Mouse (Mus musculus) adrenal gland, postnatal 14 days (tissue): ENCODE measurements around the gene Galnt16. TPM values are rescaled to one million over a fixed set of nuclear protein-coding genes. Genes with fewer than 3 reads are reported as not detected.
A peak's percentile ranks its signal among the peaks of the same experiment; 100 is the strongest.

Experiments
- DNase-seq: peaks from one replicate; pipeline ENCODE4 v3.0.0; 2021; ENCODE audit warnings: mixed read lengths
- total RNA-seq: library from RNA; stranded (reverse); gene quantifications from 2 replicates; pipeline ENCODE4 v1.2.3, GENCODE M21; 2021

Galnt16 gene
- total RNA-seq, 1 experiment from 2014 or later: 11.3 TPM

- DNase-seq: no peak
These were observed 12.6 kb downstream of the Galnt16 start for GRCm38 (mm10) chr12:80530630-80531029.

- DNase-seq: no peak
These were observed 13.5 kb downstream of the Galnt16 start for GRCm38 (mm10) chr12:80531585-80531984.

GRCm38 (mm10) chr12:80533876-80534275 lies 15.8 kb downstream of the Galnt16 start:
- peak; percentile 61 for DNase-seq

GRCm38 (mm10) chr12:80537313-80537712 lies 19.2 kb downstream of the Galnt16 start:
- no peak for DNase-seq

GRCm38 (mm10) chr12:80538311-80538710 lies 20.2 kb downstream of the Galnt16 start:
- no peak for DNase-seq

GRCm38 (mm10) chr12:80545310-80545709 lies 27.2 kb downstream of the Galnt16 start:
- DNase-seq: no peak

- peak; percentile 82 for DNase-seq
These were observed 31.6 kb downstream of the Galnt16 start for GRCm38 (mm10) chr12:80549646-80550045.

GRCm38 (mm10) chr12:80553157-80553556 lies 35.1 kb downstream of the Galnt16 start:
- no peak for DNase-seq

DNA sequence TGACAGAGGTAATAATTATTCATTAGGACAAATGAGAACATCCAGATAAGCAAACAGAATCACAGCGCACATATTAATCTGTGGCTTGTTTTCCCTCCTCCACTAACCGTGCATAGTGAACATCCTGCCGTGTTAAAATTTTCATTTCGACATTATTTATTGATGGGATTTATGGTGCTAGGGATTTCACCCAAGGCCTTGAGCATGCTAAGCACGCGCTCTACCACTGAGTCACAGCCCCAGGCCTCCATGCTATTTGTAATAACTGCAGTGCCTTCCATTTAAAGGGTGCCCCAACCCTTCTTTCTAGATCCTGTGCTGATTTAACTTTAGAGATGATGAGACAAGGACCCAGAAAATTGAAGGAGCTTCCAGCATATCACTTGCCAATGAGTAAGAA lies 36.2 kb downstream of the Galnt16 start:
- peak; percentile 25 for DNase-seq

- no peak for DNase-seq
These were observed 43.8 kb downstream of the Galnt16 start for GRCm38 (mm10) chr12:80561904-80562303.

- DNase-seq: peak; percentile 56
These were observed 44.7 kb downstream of the Galnt16 start for GRCm38 (mm10) chr12:80562793-80563192.

GRCm38 (mm10) chr12:80564990-80565389 lies 46.9 kb downstream of the Galnt16 start:
- DNase-seq: peak; percentile 37

GRCm38 (mm10) chr12:80565793-80566192 lies 47.7 kb downstream of the Galnt16 start:
- no peak for DNase-seq

DNA sequence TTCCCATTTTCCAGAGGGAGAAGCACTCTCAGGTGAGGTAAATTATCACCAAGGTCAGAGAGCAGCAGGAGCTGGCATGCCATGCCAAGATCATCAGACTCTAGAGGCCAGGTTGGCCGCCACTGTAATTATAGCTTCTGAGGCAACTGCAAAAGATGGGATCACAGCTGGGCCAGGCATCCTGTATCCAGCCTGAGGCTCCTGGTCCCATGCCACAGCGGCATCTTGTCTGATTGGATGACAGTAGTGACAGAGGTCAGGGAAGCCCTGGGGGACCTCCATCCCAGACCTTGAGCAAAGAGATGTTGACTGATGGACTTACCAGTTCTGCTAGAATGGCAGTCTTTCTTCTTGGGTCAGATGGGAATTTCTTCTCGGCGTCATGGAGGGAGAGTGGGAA lies 48.4 kb downstream of the Galnt16 start:
- DNase-seq: no peak

DNA sequence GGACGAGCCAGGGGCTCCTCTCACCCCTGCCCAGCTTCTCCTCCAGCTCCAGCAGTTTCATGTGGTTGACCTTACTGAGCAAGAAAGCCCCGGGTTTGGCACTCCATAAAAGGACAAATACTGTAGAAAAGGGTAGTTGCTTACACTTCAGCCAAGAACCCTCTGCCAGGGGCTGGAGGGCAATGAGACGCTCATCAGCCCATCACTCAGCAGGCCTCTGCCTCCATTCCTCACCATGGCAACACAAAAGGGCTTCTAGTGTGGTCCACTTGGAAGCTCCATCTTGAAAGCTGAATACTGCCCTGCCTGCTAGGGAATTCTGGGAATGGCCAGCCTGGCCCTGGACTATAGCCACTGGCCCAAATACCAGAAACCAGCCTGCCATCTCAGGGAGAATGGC lies 49.3 kb downstream of the Galnt16 start:
- no peak for DNase-seq

GRCm38 (mm10) chr12:80569561-80569960 lies 51.5 kb downstream of the Galnt16 start:
- DNase-seq: no peak

- no peak for DNase-seq
These were observed 56.2 kb downstream of the Galnt16 start for GRCm38 (mm10) chr12:80574318-80574717.

GRCm38 (mm10) chr12:80574825-80575371 lies 56.8 kb downstream of the Galnt16 start:
- no peak for DNase-seq

- peak; percentile 68 for DNase-seq
These were observed 59.0 kb downstream of the Galnt16 start for GRCm38 (mm10) chr12:80577049-80577448.

GRCm38 (mm10) chr12:80581357-80581756 lies 63.3 kb downstream of the Galnt16 start:
- no peak for DNase-seq

DNA sequence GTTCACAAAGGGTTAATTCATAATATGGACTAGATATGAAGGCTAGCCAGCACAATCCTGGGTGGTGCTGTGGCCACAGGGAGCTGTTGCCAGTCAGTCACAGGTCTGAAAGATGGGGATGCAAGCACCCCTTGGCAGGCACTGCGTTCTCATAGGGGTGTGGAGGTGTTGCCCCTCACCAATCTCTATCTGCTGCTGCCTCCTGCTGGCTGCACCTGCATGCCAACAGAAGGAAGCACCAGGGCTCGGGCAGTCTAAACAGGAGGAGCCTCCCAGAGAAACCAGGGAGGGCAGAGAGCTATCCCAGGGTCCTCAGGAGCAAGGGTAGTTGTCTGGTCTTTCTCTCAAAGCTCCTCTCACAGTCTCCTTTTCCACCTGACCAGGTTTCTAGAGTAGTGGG lies 66.9 kb downstream of the Galnt16 start:
- peak; percentile 42 for DNase-seq

GRCm38 (mm10) chr12:80594141-80594540 lies 76.1 kb downstream of the Galnt16 start:
- no peak for DNase-seq

DNA sequence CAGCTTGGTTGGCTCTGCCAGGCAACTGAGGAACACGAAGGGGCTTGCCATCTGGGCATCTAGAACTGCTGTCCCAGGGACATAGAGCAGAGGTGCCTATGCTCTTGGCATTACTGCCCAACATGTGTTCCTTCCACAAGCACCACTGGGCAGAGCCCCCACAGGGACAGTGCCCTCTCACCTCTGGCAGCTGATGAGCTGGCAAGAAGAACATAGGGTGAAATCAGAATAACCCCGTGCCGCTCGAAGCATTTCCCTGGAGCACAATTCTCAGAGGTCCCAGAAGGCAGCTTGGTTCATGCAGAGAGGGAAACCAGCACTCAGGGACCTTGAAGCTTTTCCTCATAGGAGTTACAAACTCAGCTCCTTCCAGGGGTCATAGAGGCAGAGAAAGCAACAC lies 76.7 kb downstream of the Galnt16 start:
- DNase-seq: peak; percentile 57

GRCm38 (mm10) chr12:80595566-80595965 lies 77.5 kb downstream of the Galnt16 start:
- DNase-seq: no peak

- no peak for DNase-seq
These were observed 77.9 kb downstream of the Galnt16 start for GRCm38 (mm10) chr12:80595968-80596367.
